Mouse (Mus musculus) colon, adult 2 months (tissue): ENCODE results near the gene Sumf1. TPM values are rescaled to one million over a fixed set of nuclear protein-coding genes. Genes with fewer than 3 reads are reported as not detected.

ENCODE experiments used
- polyA plus RNA-seq: library from polyadenylated mRNA; depleted of rRNA; stranded (reverse); fragments of >200 nt; gene quantifications from 2 replicates; pipeline ENCODE4 v1.2.3, GENCODE M21; 2012; rRNA removed

Gene Sumf1
- 40.7 and 46.3 TPM in 2 replicates for polyA plus RNA-seq

GRCm38 (mm10) chr6:108184847-108185684, at the start of gene Sumf1:
Sumf1 (minus strand) TSS chr6:108185582.

GRCm38 (mm10) chr6:108212881-108213295, 27.5 kb upstream of the Sumf1 start, which contains the start of gene Itpr1:
Itpr1 (plus strand) TSS chr6:108213096.

GRCm38 (mm10) chr6:108064918-108065526, 120.4 kb downstream of the Sumf1 start, which contains the start of gene Setmar:
Setmar (plus strand) TSS chr6:108065045.

Other genes starting within 250 kb of the Sumf1 start
- 1.1 and 1.2 TPM in 2 replicates for gene Setmar, start 120.5 kb downstream of the Sumf1 start, polyA plus RNA-seq
- gene Itpr1, start 27.5 kb upstream of the Sumf1 start, polyA plus RNA-seq, result 7.9 and 9.1 TPM in 2 replicates